Mouse (Mus musculus): ENCODE measurements around the gene Cpeb2.

DNA sequence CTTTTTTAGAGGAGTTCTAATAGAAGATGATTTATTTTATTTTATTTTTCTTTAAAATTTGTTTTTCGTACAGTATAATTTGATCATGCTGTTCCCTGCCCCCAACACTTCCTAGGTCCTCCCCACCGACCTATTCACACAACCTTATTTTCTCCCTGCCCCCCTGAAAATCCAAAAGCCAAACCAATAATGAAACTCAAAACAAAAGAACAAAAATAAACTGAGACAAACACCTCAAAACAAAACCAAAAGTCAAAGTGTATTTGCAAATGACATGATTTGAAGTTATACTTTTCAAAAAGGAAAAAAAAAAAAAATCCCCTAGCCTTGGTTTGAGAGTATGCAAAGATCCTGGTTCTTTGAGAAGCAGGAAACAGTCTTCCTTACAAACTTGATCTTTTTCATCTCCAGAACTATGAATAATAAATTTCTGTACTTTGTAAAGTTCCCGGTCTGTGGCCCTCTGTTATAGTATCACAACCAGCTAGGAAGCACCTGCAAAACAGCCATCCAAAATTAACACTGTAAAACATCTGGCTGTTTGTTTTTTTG is 91.4 kb downstream of the Cpeb2 start:
- TF ChIP-seq CTCF (IDR thresholded peaks at IDR 0.05; ENCODE audit: control insufficient read depth, insufficient read depth, insufficient read length) (no peak), CEBPB (IDR thresholded peaks at IDR 0.05; ENCODE audit: low read depth) (no peak), MYOD1 (IDR thresholded peaks at IDR 0.05; ENCODE audit: control insufficient read depth, insufficient read length, low read depth) (no peak), MYOG (IDR thresholded peaks at IDR 0.05; ENCODE audit: control insufficient read depth, extremely low read depth, insufficient read length) (no peak)

Measured in C2C12 (cell line).